ENCODE assay signal across 11 mouse cellular contexts in genomic region chr3:102755801-102756200, GRCm38 (mm10). TPM values are rescaled to one million over a fixed set of nuclear protein-coding genes. Genes with fewer than 3 reads are reported as not detected.
DNase-seq lines count a peak whose midpoint lies in the region; ATAC-seq and TF ChIP-seq lines count a peak whose summit lies in the region.
"Had no signal": no experiment of that assay in that cellular context is flagged by ENCODE, and none has a peak within 500 bp of the region (broad histone marks: within the 10 kb centered on the region; RNA-seq: fewer than 3 reads in every experiment).

No protein-coding gene starts in this region.

- WGBS in kidney, adult 2 months = 30% methylated on average over 1 of the region's 1 CpGs
- WGBS in lung, postnatal 0 days = 0% methylated on average over 1 of the region's 1 CpGs
- WGBS in hindbrain, embryonic 16.5 days = 65% methylated on average over 1 of the region's 1 CpGs

- H3K4me2 ChIP-seq in lung, postnatal 0 days (replicated peaks; ENCODE audit: low read depth, low read length) = no peak overlapping the region
- no peak overlapping the region for H3K4me2 ChIP-seq in hindbrain, embryonic 16.5 days (ENCODE audit: low read length)

- H3K4me1 ChIP-seq in kidney, adult 2 months (ENCODE audit: control insufficient read depth, insufficient read depth, low read length) = no peaks in the 10 kb centered on the region
- H3K4me1 ChIP-seq in lung, postnatal 0 days (ENCODE audit: insufficient read depth, low read depth, low read length) = peaks cover 5% of the 10 kb centered on the region
- no peaks in the 10 kb centered on the region for H3K4me1 ChIP-seq in hindbrain, embryonic 16.5 days (ENCODE audit: control insufficient read depth, insufficient read depth, low read depth, low read length)

- no peak for TF ChIP-seq POLR2A in kidney, adult 2 months (IDR thresholded peaks at IDR 0.05; ENCODE audit: low read depth, low read length)

- H3K27me3 ChIP-seq in kidney, adult 2 months (replicated peaks; ENCODE audit: control insufficient read depth, insufficient read depth, low read length) = no peaks in the 10 kb centered on the region
- no peaks in the 10 kb centered on the region for H3K27me3 ChIP-seq in lung, postnatal 0 days (replicated peaks; ENCODE audit: insufficient read depth, low read length)
- H3K27me3 ChIP-seq in hindbrain, embryonic 16.5 days (replicated peaks; ENCODE audit: control insufficient read depth, insufficient read depth, low read length) = no peaks in the 10 kb centered on the region

- ATAC-seq in lung, postnatal 0 days = peak; percentile 65
- no peak for ATAC-seq in hindbrain, embryonic 16.5 days

- H3K9ac ChIP-seq in lung, postnatal 0 days (replicated peaks; ENCODE audit: low read depth) = no peak overlapping the region
- H3K9ac ChIP-seq in hindbrain, embryonic 16.5 days (ENCODE audit: low read depth, low read length) = no peak overlapping the region

- no peak overlapping the region for H3K27ac ChIP-seq in kidney, adult 2 months (ENCODE audit: insufficient read depth, low read depth, low read length)
- peak overlapping the region; percentile 86 for H3K27ac ChIP-seq in lung, postnatal 0 days (ENCODE audit: low read length)
- no peak overlapping the region for H3K27ac ChIP-seq in hindbrain, embryonic 16.5 days (ENCODE audit: low read depth, low read length)

- no peaks in the 10 kb centered on the region for H3K36me3 ChIP-seq in kidney, adult 2 months (ENCODE audit: control insufficient read depth, insufficient read depth, low read length)
- peaks cover 15% of the 10 kb centered on the region; the same call in 1 of the 2 replicates for H3K36me3 ChIP-seq in lung, postnatal 0 days (ENCODE audit: insufficient read depth, low read length)
- peaks cover 6% of the 10 kb centered on the region; the same call in 1 of the 2 replicates for H3K36me3 ChIP-seq in hindbrain, embryonic 16.5 days (ENCODE audit: control insufficient read depth, insufficient read depth, low read length)
- H3K36me3 ChIP-seq: G1E had no signal

- no peaks in the 10 kb centered on the region for H3K9me3 ChIP-seq in lung, postnatal 0 days (ENCODE audit: low read length)
- no peaks in the 10 kb centered on the region for H3K9me3 ChIP-seq in hindbrain, embryonic 16.5 days (ENCODE audit: control insufficient read depth, low read length)
- H3K9me3 ChIP-seq: G1E had no signal

- TF ChIP-seq CTCF in kidney, adult 2 months (conservative IDR thresholded peaks at IDR 0.05; ENCODE audit: insufficient read depth, insufficient read length, low read depth, low read length) = no peak
- no peak for TF ChIP-seq CTCF in lung, postnatal 0 days (IDR thresholded peaks at IDR 0.05)

- H3K4me3 ChIP-seq in kidney, adult 2 months (ENCODE audit: insufficient read depth, low read depth, low read length) = no peak overlapping the region
- no peak overlapping the region for H3K4me3 ChIP-seq in lung, postnatal 0 days (ENCODE audit: low read depth, low read length)
- H3K4me3 ChIP-seq in hindbrain, embryonic 16.5 days (ENCODE audit: low read length) = no peak overlapping the region

- peak; percentile 95 for TF ChIP-seq EP300 in lung, postnatal 0 days (IDR thresholded peaks at IDR 0.05)

- peak; percentile 8 for DNase-seq in kidney, adult 2 months
- no peak for DNase-seq in kidney, postnatal 10 days
- peak; percentile 47 for DNase-seq in heart, adult 8-10 months (ENCODE audit: low spot score)
- DNase-seq in lung, postnatal 0 days (ENCODE audit: low spot score) = peak; percentile 86
- peak; percentile 91 for DNase-seq in thymus, postnatal 0 days (ENCODE audit: low spot score)
- DNase-seq in testis, postnatal 10 days (ENCODE audit: low spot score) = no peak
- no peak for DNase-seq in gastrocnemius, postnatal 4 days (ENCODE audit: low spot score in 2 of 2)
- DNase-seq: cerebellum, adult 11-12 months; midbrain, embryonic 14.5 days had no signal

RNA-seq across cellular contexts. Expression of gene Tspan2, which starts 21.5 kb away (rescaled TPM):
- 1.4 and 3.0 TPM in 2 replicates for polyA plus RNA-seq in kidney, adult 2 months (2012; rRNA removed)
- 10 to 100 TPM in 2 of 4 experiments, 1 to 10 TPM in 2; 5.3 to 10.6 (median 10.3) TPM for total RNA-seq in heart, adult 8-10 months (2022)
- polyA plus RNA-seq in lung, postnatal 0 days (2015; fragmentation: Nextera tagmentation; extraction: Ambion mirVana) = 72.7 and 86.9 TPM in 2 replicates
- 11.3 and 12.4 TPM in 2 replicates for polyA plus RNA-seq in thymus, postnatal 0 days (2015; fragmentation: Nextera tagmentation; extraction: Ambion mirVana)
- polyA plus RNA-seq in hindbrain, embryonic 16.5 days (2015; fragmentation: Nextera tagmentation; extraction: Ambion mirVana) = 14.9 and 15.6 TPM in 2 replicates
- total RNA-seq in gastrocnemius, postnatal 4 days (2021) = 10 to 100 TPM; 21.7 to 23.2 TPM
- polyA plus RNA-seq: G1E had no signal

RNA-seq across cellular contexts. Expression of gene Tshb, which starts 26.7 kb away (rescaled TPM):
- not detected in 2 replicates for polyA plus RNA-seq in kidney, adult 2 months (2012; rRNA removed)
- total RNA-seq in heart, adult 8-10 months (2022) = not detected
- 8.8 and 9.0 TPM in 2 replicates for polyA plus RNA-seq in lung, postnatal 0 days (2015; fragmentation: Nextera tagmentation; extraction: Ambion mirVana)
- polyA plus RNA-seq in thymus, postnatal 0 days (2015; fragmentation: Nextera tagmentation; extraction: Ambion mirVana) = 0.46 and 0.55 TPM in 2 replicates
- 0.27 and 0.40 TPM in 2 replicates for polyA plus RNA-seq in hindbrain, embryonic 16.5 days (2015; fragmentation: Nextera tagmentation; extraction: Ambion mirVana)
- not detected for total RNA-seq in gastrocnemius, postnatal 4 days (2021)
- polyA plus RNA-seq: G1E had no signal

Comparison
In these comparisons a context has a peak if more than half of its experiments do, and no peak if none do; other contexts are left out.
1. DNase-seq: peak in kidney, adult 2 months (single experiment), heart, adult 8-10 months (single experiment), lung, postnatal 0 days (single experiment) and thymus, postnatal 0 days (single experiment); none in kidney, postnatal 10 days (single experiment), testis, postnatal 10 days (single experiment) and gastrocnemius, postnatal 4 days (0 of 2).